Mouse (Mus musculus): ENCODE results near the gene Tead1.

DNA sequence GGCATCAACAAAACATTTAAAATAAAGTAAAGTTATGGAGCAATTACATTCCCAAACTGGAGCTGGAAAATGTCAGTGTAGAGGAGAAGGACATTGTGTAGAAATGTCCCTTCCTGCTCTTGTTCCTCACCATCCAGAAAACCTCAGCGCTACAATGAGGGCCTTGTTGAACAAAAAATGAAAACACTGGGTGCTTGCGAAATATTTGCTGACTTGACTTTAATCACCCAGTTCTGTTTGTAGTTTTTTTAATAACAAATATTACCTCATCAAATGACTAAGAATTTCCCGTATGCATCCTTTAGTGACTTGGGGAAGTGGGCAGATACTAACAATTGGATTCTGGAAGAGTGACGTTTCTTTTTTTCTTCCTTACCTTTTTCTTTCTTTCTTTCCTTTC, 31.7 kb upstream of the Tead1 start:
- TF ChIP-seq CTCF (IDR thresholded peaks at IDR 0.05; ENCODE audit: insufficient read depth, low read depth, low read length) (no peak), POLR2A (IDR thresholded peaks at IDR 0.05; ENCODE audit: insufficient read depth, low read depth, low read length) (no peak)
